Mouse (Mus musculus): ENCODE measurements around the gene Lima1. TPM values are rescaled to one million over a fixed set of nuclear protein-coding genes. Genes with fewer than 3 reads are reported as not detected.

Lima1 gene
- polyA plus RNA-seq, 1 experiment from 2014 or later, result 43.6 TPM

Other genes starting within 250 kb of the Lima1 start
- gene Racgap1, start 223.8 kb downstream of the Lima1 start, polyA plus RNA-seq (2015; fragmentation: Nextera tagmentation; extraction: Ambion mirVana), result 174 and 186 TPM in 2 replicates
- gene Asic1, start 205.1 kb downstream of the Lima1 start, polyA plus RNA-seq (2015; fragmentation: Nextera tagmentation; extraction: Ambion mirVana), result 1.4 and 1.8 TPM in 2 replicates
- gene Smarcd1, start 173.3 kb downstream of the Lima1 start, polyA plus RNA-seq (2015; fragmentation: Nextera tagmentation; extraction: Ambion mirVana), result 41.1 and 50.7 TPM in 2 replicates
- not detected in 2 replicates for gene Gm17349, start 170.0 kb downstream of the Lima1 start, polyA plus RNA-seq (2015; fragmentation: Nextera tagmentation; extraction: Ambion mirVana)
- 0.82 and 1.1 TPM in 2 replicates for gene Gpd1, start 157.9 kb downstream of the Lima1 start, polyA plus RNA-seq (2015; fragmentation: Nextera tagmentation; extraction: Ambion mirVana)
- gene Cox14, start 149.8 kb downstream of the Lima1 start, polyA plus RNA-seq (2015; fragmentation: Nextera tagmentation; extraction: Ambion mirVana), result 132 and 137 TPM in 2 replicates
- gene Cers5, start 102.6 kb downstream of the Lima1 start, polyA plus RNA-seq (2015; fragmentation: Nextera tagmentation; extraction: Ambion mirVana), result 75.3 and 78.0 TPM in 2 replicates
- gene Fam186a, start 91.6 kb upstream of the Lima1 start, polyA plus RNA-seq (2015; fragmentation: Nextera tagmentation; extraction: Ambion mirVana), result 0.03 TPM in 1 of 2 replicates, not detected in the other
- gene Larp4, start 94.6 kb upstream of the Lima1 start, polyA plus RNA-seq (2015; fragmentation: Nextera tagmentation; extraction: Ambion mirVana), result 30.8 and 31.3 TPM in 2 replicates
- gene Dip2b, start 163.2 kb upstream of the Lima1 start, polyA plus RNA-seq (2015; fragmentation: Nextera tagmentation; extraction: Ambion mirVana), result 9.1 and 10.5 TPM in 2 replicates

Data from lung, embryonic 15.5 days (tissue).